Mouse (Mus musculus): ENCODE measurements at regions not wholly inside any gene's neighbourhood (a gene's known extent, or its start where the extent isn't known, plus 50 kb on each side); places are given as distances from the start of the nearest gene placed in this dataset.

- Histone ChIP-seq H3K27me3 (ENCODE audit: control insufficient read depth in 1 of 2, insufficient read depth in 2 of 2, low read length in 2 of 2) (no peaks in the 10 kb centered on the region), H3K79me2 (ENCODE audit: control insufficient read depth, insufficient read depth, low read length, poor library complexity) (no peaks in the 10 kb centered on the region), H3K9ac (ENCODE audit: control insufficient read depth, low read depth, low read length, poor library complexity, severe bottlenecking) (no peak overlapping the region), H3K4me3 (ENCODE audit: control insufficient read depth in 1 of 2, insufficient read depth in 1 of 2, low read depth in 2 of 2, low read length in 2 of 2) (no peak overlapping the region), H3K36me3 (ENCODE audit: control insufficient read depth in 1 of 2, insufficient read depth in 2 of 2, low read length in 2 of 2) (no peaks in the 10 kb centered on the region), H3K27ac (ENCODE audit: control insufficient read depth, low read depth, low read length) (no peak overlapping the region), H3K9me3 (replicated peaks; ENCODE audit: insufficient read depth, low read length) (no peaks in the 10 kb centered on the region), H3K4me1 (ENCODE audit: control insufficient read depth in 1 of 2, insufficient read depth in 2 of 2, low read length in 2 of 2) (no peaks in the 10 kb centered on the region)
- TF ChIP-seq SIN3A (IDR thresholded peaks at IDR 0.05; ENCODE audit: low read length), result no peak
- no peak for TF ChIP-seq BHLHE40 (IDR thresholded peaks at IDR 0.05; ENCODE audit: borderline replicate concordance, low read depth, low read length)
- no peak for TF ChIP-seq POLR2AphosphoS5 (IDR thresholded peaks at IDR 0.05; ENCODE audit: borderline replicate concordance, low read depth, low read length)
- TF ChIP-seq E2F4 (IDR thresholded peaks at IDR 0.05; ENCODE audit: borderline replicate concordance, low read depth, low read length), result no peak
- no peak for TF ChIP-seq USF2 (IDR thresholded peaks at IDR 0.05; ENCODE audit: borderline replicate concordance in 1 of 2, insufficient read depth in 1 of 2, low read depth in 1 of 2, low read length in 2 of 2)
- no peak for TF ChIP-seq ZNF384 (IDR thresholded peaks at IDR 0.05; ENCODE audit: low read depth, low read length)
- no peak for TF ChIP-seq MAX (IDR thresholded peaks at IDR 0.05; ENCODE audit: low read length)
- no peak for TF ChIP-seq SMC3 (IDR thresholded peaks at IDR 0.05; ENCODE audit: low read depth, low read length)
- no peak for DNase-seq (ENCODE audit: low read depth, low spot score)
Measured at GRCm38 (mm10) chr7:72493292-72493691, 186.9 kb upstream of the Mctp2 start.

- TF ChIP-seq ZC3H11A (IDR thresholded peaks at IDR 0.05; ENCODE audit: low read depth, low read length), result no peak
- TF ChIP-seq JUND (IDR thresholded peaks at IDR 0.05; ENCODE audit: low read depth, low read length), result no peak
- TF ChIP-seq TBP (IDR thresholded peaks at IDR 0.05; ENCODE audit: low read depth, low read length), result no peak
- TF ChIP-seq MAFK (IDR thresholded peaks at IDR 0.05; ENCODE audit: borderline replicate concordance, low read depth, low read length), result no peak
- no peak for TF ChIP-seq MAZ (IDR thresholded peaks at IDR 0.05; ENCODE audit: low read depth, low read length)
- no peak for TF ChIP-seq ZKSCAN1 (IDR thresholded peaks at IDR 0.05; ENCODE audit: low read depth, low read length)
- no peak for TF ChIP-seq POLR2AphosphoS2 (IDR thresholded peaks at IDR 0.05; ENCODE audit: low read length)
- TF ChIP-seq POLR2AphosphoS5 (IDR thresholded peaks at IDR 0.05; ENCODE audit: borderline replicate concordance, low read depth, low read length), result no peak
- no peak for TF ChIP-seq USF2 (IDR thresholded peaks at IDR 0.05; ENCODE audit: borderline replicate concordance in 1 of 2, insufficient read depth in 1 of 2, low read depth in 1 of 2, low read length in 2 of 2)
- TF ChIP-seq EP300 (IDR thresholded peaks at IDR 0.05; ENCODE audit: low read depth in 1 of 2, low read length in 2 of 2), result no peak
- no peak for TF ChIP-seq USF1 (IDR thresholded peaks at IDR 0.05; ENCODE audit: low read depth, low read length)
- no peak for TF ChIP-seq ELF1 (IDR thresholded peaks at IDR 0.05; ENCODE audit: low read depth, low read length)
- no peak for TF ChIP-seq NRF1 (IDR thresholded peaks at IDR 0.05; ENCODE audit: insufficient read depth, low read depth, low read length, poor library complexity, severe bottlenecking)
- TF ChIP-seq BHLHE40 (IDR thresholded peaks at IDR 0.05; ENCODE audit: borderline replicate concordance, low read depth, low read length), result no peak
- no peak for TF ChIP-seq UBTF (IDR thresholded peaks at IDR 0.05; ENCODE audit: borderline replicate concordance, insufficient read depth, low read depth, low read length)
- no peak for TF ChIP-seq HCFC1 (IDR thresholded peaks at IDR 0.05; ENCODE audit: low read depth, low read length)
- Histone ChIP-seq H3K9me3 (replicated peaks; ENCODE audit: insufficient read depth, low read length) (no peaks in the 10 kb centered on the region), H3K9ac (ENCODE audit: control insufficient read depth, low read depth, low read length, poor library complexity, severe bottlenecking) (no peak overlapping the region), H3K36me3 (ENCODE audit: control insufficient read depth in 1 of 2, insufficient read depth in 2 of 2, low read length in 2 of 2) (no peaks in the 10 kb centered on the region), H3K79me2 (ENCODE audit: control insufficient read depth, insufficient read depth, low read length, poor library complexity) (no peaks in the 10 kb centered on the region), H3K27ac (ENCODE audit: control insufficient read depth, low read depth, low read length) (no peak overlapping the region), H3K27me3 (ENCODE audit: control insufficient read depth in 1 of 2, insufficient read depth in 2 of 2, low read length in 2 of 2) (no peaks in the 10 kb centered on the region), H3K4me1 (ENCODE audit: control insufficient read depth in 1 of 2, insufficient read depth in 2 of 2, low read length in 2 of 2) (no peaks in the 10 kb centered on the region), H3K4me3 (ENCODE audit: control insufficient read depth in 1 of 2, insufficient read depth in 1 of 2, low read depth in 2 of 2, low read length in 2 of 2) (no peak overlapping the region)
- DNase-seq (ENCODE audit: low read depth, low spot score), result no peak
Measured at GRCm38 (mm10) chr7:72496933-72497631, 190.7 kb upstream of the Mctp2 start.

Data from MEL (cell line).